ENCODE assay signal across 23 mouse cellular contexts in genomic region chr10:60774616-60775015, GRCm38 (mm10). TPM values are rescaled to one million over a fixed set of nuclear protein-coding genes. Genes with fewer than 3 reads are reported as not detected.
"Had no signal": no experiment of that assay in that cellular context is flagged by ENCODE, and none has a peak within 500 bp of the region (broad histone marks: within the 10 kb centered on the region; RNA-seq: fewer than 3 reads in every experiment).

No protein-coding gene starts in this region.

- H3K36me3 ChIP-seq: hindbrain, embryonic 12.5 days; intestine, embryonic 15.5 days had no signal

- H3K4me3 ChIP-seq: gastrocnemius, adult 2 months; heart, embryonic 10.5 days; heart, embryonic 12.5 days; hindbrain, embryonic 10.5 days; hindbrain, embryonic 12.5 days; intestine, embryonic 15.5 days; left cerebral cortex, adult 2 months; limb, embryonic 13.5 days; limb, embryonic 15.5 days; liver, embryonic 12.5 days had no signal

- H3K4me1 ChIP-seq: hindbrain, embryonic 10.5 days; hindbrain, embryonic 12.5 days; intestine, embryonic 15.5 days; liver, embryonic 12.5 days had no signal

- H3K27me3 ChIP-seq: heart, embryonic 12.5 days; hindbrain, embryonic 12.5 days; intestine, embryonic 15.5 days; limb, embryonic 13.5 days; limb, embryonic 15.5 days; liver, embryonic 12.5 days had no signal

- DNase-seq: gastrocnemius, adult 2 months; gastrocnemius, postnatal 10 days; gastrocnemius, postnatal 25 days; heart, adult 18-20 months; heart, postnatal 10 days; heart, postnatal 4 days; kidney, adult 18-20 months; kidney, adult 8-10 months; kidney, postnatal 10 days; kidney, postnatal 25 days; kidney, postnatal 4 days had no signal

- H3K9me3 ChIP-seq: heart, embryonic 10.5 days; heart, embryonic 12.5 days; hindbrain, embryonic 10.5 days; hindbrain, embryonic 12.5 days; intestine, embryonic 15.5 days; limb, embryonic 13.5 days; limb, embryonic 15.5 days; liver, embryonic 12.5 days had no signal

- H3K27ac ChIP-seq: gastrocnemius, adult 2 months; heart, embryonic 10.5 days; hindbrain, embryonic 10.5 days; hindbrain, embryonic 12.5 days; hindbrain, embryonic 14.5 days; intestine, embryonic 15.5 days; left cerebral cortex, adult 2 months; limb, embryonic 13.5 days; limb, embryonic 15.5 days; liver, embryonic 12.5 days; liver, embryonic 14.5 days had no signal

RNA-seq across cellular contexts. Expression of gene Unc5b, which starts 56.8 kb away (rescaled TPM):
- total RNA-seq: granulocyte monocyte progenitor cell, adult 5-6 weeks had no signal
